In the genomic region with DNA sequence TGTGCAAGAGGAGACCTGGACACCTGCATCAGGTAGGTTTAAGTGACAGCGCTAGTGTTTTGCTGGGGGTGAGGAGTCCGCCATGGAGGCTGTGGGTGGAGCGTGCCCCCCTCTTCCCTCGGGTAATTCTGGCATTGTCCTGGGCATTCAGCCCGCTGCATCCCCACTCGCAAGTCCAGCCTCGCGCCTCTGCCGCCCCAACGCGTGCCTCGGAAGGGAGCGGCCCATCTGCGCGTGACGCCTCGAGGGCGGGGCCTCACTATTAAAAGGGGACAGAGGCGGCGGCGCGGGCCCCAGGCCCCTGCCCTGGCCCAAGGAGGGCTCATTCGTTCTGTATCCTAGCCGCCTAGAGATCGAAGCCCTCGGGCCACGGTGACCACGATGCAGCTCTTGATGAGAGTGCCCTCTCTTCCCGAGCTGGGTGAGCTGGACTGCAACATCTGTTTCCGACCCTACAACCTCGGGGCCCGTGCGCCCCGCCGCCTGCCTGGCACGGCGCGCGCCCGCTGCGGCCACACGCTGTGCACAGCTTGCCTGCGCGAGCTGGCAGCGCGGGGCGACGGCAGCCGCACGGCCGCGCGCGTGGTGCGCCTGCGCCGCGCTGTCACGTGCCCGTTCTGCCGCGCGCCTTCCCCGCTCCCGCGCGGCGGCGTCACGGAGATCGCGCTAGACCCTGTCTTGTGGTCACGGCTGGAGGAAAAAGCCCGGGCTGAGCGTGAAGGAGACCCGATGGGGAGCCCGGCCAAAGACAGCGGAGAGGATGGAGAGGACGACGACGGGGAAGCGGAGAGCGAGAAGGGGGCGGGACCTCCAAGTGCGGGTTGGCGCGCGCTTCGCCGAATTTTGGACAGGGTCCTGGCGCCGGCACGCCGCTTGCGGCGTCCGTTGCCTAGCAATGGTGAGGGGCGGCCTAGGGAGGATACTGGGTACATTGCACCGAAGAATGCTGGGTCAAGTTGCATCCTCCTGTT, we compare ENCODE assay signal across 8 mouse cellular contexts. TPM values are rescaled to one million over a fixed set of nuclear protein-coding genes. Genes with fewer than 3 reads are reported as not detected.
DNase-seq lines count a peak whose midpoint lies in the region; ATAC-seq and TF ChIP-seq lines count a peak whose summit lies in the region.

A gene (plus strand): TSS at position 301 of the 971 bp plus-strand sequence.

- TF ChIP-seq EP300 in heart, postnatal 0 days (IDR thresholded peaks at IDR 0.05; ENCODE audit: low read depth), result no peak
- TF ChIP-seq EP300 in liver, embryonic 14.5 days (IDR thresholded peaks at IDR 0.05; ENCODE audit: low read depth), result no peak

- H3K4me3 ChIP-seq in forebrain, embryonic 13.5 days, result peak within 1 kb of the TSS; percentile 54
- peak within 1 kb of the TSS; percentile 38 for H3K4me3 ChIP-seq in heart, postnatal 0 days (ENCODE audit: low read depth, low read length)
- H3K4me3 ChIP-seq in liver, embryonic 14.5 days (ENCODE audit: insufficient read depth in 1 of 2, low read depth in 2 of 2, low read length in 2 of 2), result peak within 1 kb of the TSS; percentile 41 to 51

- H3K27me3 ChIP-seq in forebrain, embryonic 13.5 days, result peaks cover 5% of the 10 kb centered on the region; the same call in 1 of the 2 replicates
- peaks cover 13% of the 10 kb centered on the region; the same call in 1 of the 2 replicates for H3K27me3 ChIP-seq in heart, postnatal 0 days (ENCODE audit: control insufficient read depth, insufficient read depth, low read length)
- H3K27me3 ChIP-seq in liver, embryonic 14.5 days (ENCODE audit: control insufficient read depth, insufficient read depth, low read length), result peaks cover 32% of the 10 kb centered on the region
- no peaks in the 10 kb centered on the region for H3K27me3 ChIP-seq in splenic B cell, adult 2 months (ENCODE audit: control insufficient read depth, insufficient read depth, low read length, poor library complexity, severe bottlenecking)

- no peaks in the 10 kb centered on the region for H3K9me3 ChIP-seq in forebrain, embryonic 13.5 days (replicated peaks)
- peaks cover 5% of the 10 kb centered on the region; the same call in 1 of the 2 replicates for H3K9me3 ChIP-seq in heart, postnatal 0 days (replicated peaks; ENCODE audit: control insufficient read depth, low read length)
- no peaks in the 10 kb centered on the region for H3K9me3 ChIP-seq in liver, embryonic 14.5 days (ENCODE audit: control insufficient read depth, low read length)

- peak; percentile 88 for ATAC-seq in forebrain, embryonic 13.5 days
- ATAC-seq in heart, postnatal 0 days (ENCODE audit: insufficient read depth, low read depth), result peak; percentile 77
- peak; percentile 59; the same call in 1 of the 2 replicates for ATAC-seq in liver, embryonic 14.5 days (ENCODE audit: insufficient read depth)

- peak within 1 kb of the TSS; percentile 87 for H3K27ac ChIP-seq in forebrain, embryonic 13.5 days
- H3K27ac ChIP-seq in heart, postnatal 0 days (ENCODE audit: low read depth), result no peak within 1 kb of the TSS
- H3K27ac ChIP-seq in liver, embryonic 14.5 days, result no peak within 1 kb of the TSS

- peaks cover 22% of the 10 kb centered on the region for H3K4me1 ChIP-seq in forebrain, embryonic 13.5 days
- H3K4me1 ChIP-seq in heart, postnatal 0 days (ENCODE audit: control insufficient read depth, insufficient read depth), result peaks cover 9% of the 10 kb centered on the region
- peaks cover 3 to 6% of the 10 kb centered on the region in 2 experiments for H3K4me1 ChIP-seq in liver, embryonic 14.5 days (replicated peaks; ENCODE audit: control insufficient read depth in 2 of 2, insufficient read depth in 2 of 2, low read length in 1 of 2)

- H3K36me3 ChIP-seq in forebrain, embryonic 13.5 days (ENCODE audit: poor library complexity, severe bottlenecking), result peaks cover 30% of the 10 kb centered on the region
- H3K36me3 ChIP-seq in heart, postnatal 0 days (replicated peaks; ENCODE audit: control insufficient read depth, insufficient read depth, low read length), result peaks cover 14% of the 10 kb centered on the region
- no peaks in the 10 kb centered on the region for H3K36me3 ChIP-seq in liver, embryonic 14.5 days (replicated peaks; ENCODE audit: control insufficient read depth, insufficient read depth, low read depth)
- H3K36me3 ChIP-seq in splenic B cell, adult 2 months (ENCODE audit: control insufficient read depth, insufficient read depth, low read length, poor library complexity, severe bottlenecking), result no peaks in the 10 kb centered on the region

- H3K9ac ChIP-seq in forebrain, embryonic 13.5 days, result peak within 1 kb of the TSS; percentile 73
- no peak within 1 kb of the TSS for H3K9ac ChIP-seq in heart, postnatal 0 days (replicated peaks; ENCODE audit: low read depth, low read length)
- H3K9ac ChIP-seq in liver, embryonic 14.5 days (replicated peaks), result 0 out of 2 replicates have a peak within 1 kb of the TSS, but pooled peaks have one; percentile 7

- peak; percentile 88 for DNase-seq in CD4-positive, CD25-positive, alpha-beta regulatory T cell, adult 2 months (ENCODE audit: low read depth, low spot score)
- DNase-seq in cerebellum, adult 11 months, result peak; percentile 77
- no peak for DNase-seq in heart, postnatal 0 days (ENCODE audit: low spot score)
- DNase-seq in kidney, postnatal 36 days, result peak; percentile 37 to 78
- DNase-seq in liver, embryonic 14.5 days (ENCODE audit: low read depth in 3 of 3, low spot score in 3 of 3), result no peak
- peak; percentile 83 for DNase-seq in neural tube, embryonic 10.5 days (ENCODE audit: extremely low spot score, low spot score)
- DNase-seq in splenic B cell, adult 2 months (ENCODE audit: low read depth, low spot score), result peak; percentile 79

- no peak for TF ChIP-seq CTCF in heart, postnatal 0 days (IDR thresholded peaks at IDR 0.05; ENCODE audit: low read depth)
- TF ChIP-seq CTCF in liver, embryonic 14.5 days (IDR thresholded peaks at IDR 0.05; ENCODE audit: low read depth), result no peak

- peak within 1 kb of the TSS; percentile 70 for H3K4me2 ChIP-seq in forebrain, embryonic 13.5 days
- H3K4me2 ChIP-seq in heart, postnatal 0 days (ENCODE audit: low read depth, low read length), result peak within 1 kb of the TSS; percentile 64
- peak within 1 kb of the TSS; percentile 77 for H3K4me2 ChIP-seq in liver, embryonic 14.5 days (ENCODE audit: low read depth)

- WGBS in forebrain, embryonic 13.5 days, result under 1% methylated on average over 99 of the region's 99 CpGs
- WGBS in heart, postnatal 0 days, result 2% methylated on average over 90 of the region's 99 CpGs
- WGBS in liver, embryonic 14.5 days (ENCODE audit: insufficient replicate concordance), result 3% methylated on average over 98 of the region's 99 CpGs

RNA-seq across cellular contexts. Expression of the gene that starts here (rescaled TPM):
- 72.6 and 78.8 TPM in 2 replicates for polyA plus RNA-seq in forebrain, embryonic 13.5 days (2015; fragmentation: Nextera tagmentation; extraction: Ambion mirVana)
- total RNA-seq in heart, postnatal 0 days (2014; rRNA removed; ENCODE audit: low replicate concordance), result 1.5 and 10.2 TPM in 2 replicates
- 3.4 and 4.3 TPM in 2 replicates for polyA plus RNA-seq in heart, postnatal 0 days (2015; fragmentation: Nextera tagmentation; extraction: Ambion mirVana)
- 0.30 and 0.74 TPM in 2 replicates for polyA plus RNA-seq in liver, embryonic 14.5 days (2012; rRNA removed)
- polyA plus RNA-seq in liver, embryonic 14.5 days (2014; fragmentation: Nextera tagmentation; extraction: Ambion mirVana), result 0.59 and 0.66 TPM in 2 replicates

Comparison
In these comparisons a context has a peak if more than half of its experiments do, and no peak if none do; other contexts are left out.
1. RNA of the gene that starts here (polyA plus RNA-seq): 72.6 to 78.8 TPM in forebrain, embryonic 13.5 days; 3.4 to 4.3 TPM in heart, postnatal 0 days and 0.30 to 0.74 TPM in liver, embryonic 14.5 days; every median in the first group is over 10 times any median in the second.
2. Peak in ATAC-seq, H3K4me3 ChIP-seq, H3K9ac ChIP-seq and H3K4me2 ChIP-seq in liver, embryonic 14.5 days; RNA of the gene not detected or under 1 TPM.
3. DNase-seq: peak in CD4-positive, CD25-positive, alpha-beta regulatory T cell, adult 2 months (single experiment), cerebellum, adult 11 months (single experiment), kidney, postnatal 36 days (2 of 2), neural tube, embryonic 10.5 days (single experiment) and splenic B cell, adult 2 months (single experiment); none in heart, postnatal 0 days (single experiment) and liver, embryonic 14.5 days (0 of 3).
4. Peak in every context shown above with its lines, with median percentiles within 50 percentile points of each other: ATAC-seq, H3K4me2 ChIP-seq and H3K4me3 ChIP-seq.